Mouse (Mus musculus): ENCODE results near the gene Cntn3.

GRCm38 (mm10) chr6:102565228-102565627 lies 7.7 kb downstream of the Cntn3 start:
- TF ChIP-seq CTCF (IDR thresholded peaks at IDR 0.05; ENCODE audit: control insufficient read depth, insufficient read depth, insufficient read length): no peak
- no peak for TF ChIP-seq MAX (IDR thresholded peaks at IDR 0.05)
- no peak for TF ChIP-seq MYOG (IDR thresholded peaks at IDR 0.05; ENCODE audit: control insufficient read depth, extremely low read depth, insufficient read length)
- no peak for TF ChIP-seq USF1 (IDR thresholded peaks at IDR 0.05; ENCODE audit: low read depth)

All from C2C12 (cell line).